Mouse (Mus musculus): Measurements from ENCODE around the gene Gm20388. TPM values are rescaled to one million over a fixed set of nuclear protein-coding genes. Genes with fewer than 3 reads are reported as not detected.
"Not testable (repeated sequence)": the region's sequence is repeated elsewhere in the genome, so short reads cannot be mapped to it uniquely, and the experiment has no call there.

Gene Gm20388
- polyA plus RNA-seq, 1 experiment from 2014 or later: 1.4 TPM

- not testable (repeated sequence) for H3K4me2 ChIP-seq (ENCODE audit: low read depth, low read length); H3K27ac ChIP-seq (ENCODE audit: low read length); H3K9me3 ChIP-seq (replicated peaks; ENCODE audit: control insufficient read depth, low read length); H3K4me1 ChIP-seq (ENCODE audit: control insufficient read depth, low read depth, low read length); H3K27me3 ChIP-seq (ENCODE audit: control insufficient read depth, insufficient read depth, low read depth, low read length); H3K4me3 ChIP-seq (ENCODE audit: low read depth, low read length); H3K9ac ChIP-seq (ENCODE audit: low read depth, low read length); ATAC-seq (ENCODE audit: low read depth)
- H3K36me3 ChIP-seq (ENCODE audit: control insufficient read depth, insufficient read depth): peaks cover 99% of the 10 kb centered on the region
- 80% methylated on average over 5 of the region's 5 CpGs for WGBS (ENCODE audit: insufficient replicate concordance)
Measured at GRCm38 (mm10) chr8:123960556-123960955, 4049.9 kb downstream of the Gm20388 start.

- Histone ChIP-seq H3K27me3 (ENCODE audit: control insufficient read depth, insufficient read depth, low read depth, low read length) (no peaks in the 10 kb centered on the region), H3K27ac (ENCODE audit: low read length) (no peak overlapping the region), H3K4me2 (ENCODE audit: low read depth, low read length) (no peak overlapping the region), H3K4me1 (ENCODE audit: control insufficient read depth, low read depth, low read length) (peaks cover 7% of the 10 kb centered on the region), H3K4me3 (ENCODE audit: low read depth, low read length) (no peak overlapping the region), H3K9me3 (replicated peaks; ENCODE audit: control insufficient read depth, low read length) (no peaks in the 10 kb centered on the region), H3K36me3 (ENCODE audit: control insufficient read depth, insufficient read depth) (peaks cover 99% of the 10 kb centered on the region), H3K9ac (ENCODE audit: low read depth, low read length) (no peak overlapping the region)
- 91% methylated on average over 1 of the region's 1 CpGs for WGBS (ENCODE audit: insufficient replicate concordance)
- no peak for ATAC-seq (ENCODE audit: low read depth)
Measured at GRCm38 (mm10) chr8:123961371-123961770, 4050.7 kb downstream of the Gm20388 start.

GRCm38 (mm10) chr8:123966896-123967295 lies 4056.3 kb downstream of the Gm20388 start:
- H3K4me3 ChIP-seq (ENCODE audit: low read depth, low read length): no peak overlapping the region
- no peaks in the 10 kb centered on the region for H3K27me3 ChIP-seq (ENCODE audit: control insufficient read depth, insufficient read depth, low read depth, low read length)
- 67% methylated on average over 2 of the region's 2 CpGs for WGBS (ENCODE audit: insufficient replicate concordance)
- no peak overlapping the region for H3K9ac ChIP-seq (ENCODE audit: low read depth, low read length)
- peaks cover 99% of the 10 kb centered on the region for H3K36me3 ChIP-seq (ENCODE audit: control insufficient read depth, insufficient read depth)
- ATAC-seq (ENCODE audit: low read depth): no peak
- no peak overlapping the region for H3K27ac ChIP-seq (ENCODE audit: low read length)
- no peak overlapping the region for H3K4me2 ChIP-seq (ENCODE audit: low read depth, low read length)
- H3K9me3 ChIP-seq (replicated peaks; ENCODE audit: control insufficient read depth, low read length): no peaks in the 10 kb centered on the region
- peaks cover 15% of the 10 kb centered on the region for H3K4me1 ChIP-seq (ENCODE audit: control insufficient read depth, low read depth, low read length)

- H3K27ac ChIP-seq (ENCODE audit: low read length): peak overlapping the region; percentile 47
- no peak overlapping the region for H3K9ac ChIP-seq (ENCODE audit: low read depth, low read length)
- ATAC-seq (ENCODE audit: low read depth): peak; percentile 49
- 0 out of 2 replicates have a peak overlapping the region, but pooled peaks have one; percentile 4 for H3K4me3 ChIP-seq (ENCODE audit: low read depth, low read length)
- peaks cover 90% of the 10 kb centered on the region for H3K36me3 ChIP-seq (ENCODE audit: control insufficient read depth, insufficient read depth)
- peak overlapping the region; percentile 14; the same call in 1 of the 2 replicates for H3K4me2 ChIP-seq (ENCODE audit: low read depth, low read length)
- H3K9me3 ChIP-seq (replicated peaks; ENCODE audit: control insufficient read depth, low read length): no peaks in the 10 kb centered on the region; the same call in 1 of the 2 replicates
- WGBS (ENCODE audit: insufficient replicate concordance): 89% methylated on average over 1 of the region's 1 CpGs
- no peaks in the 10 kb centered on the region for H3K27me3 ChIP-seq (ENCODE audit: control insufficient read depth, insufficient read depth, low read depth, low read length)
- H3K4me1 ChIP-seq (ENCODE audit: control insufficient read depth, low read depth, low read length): peaks cover 65% of the 10 kb centered on the region
Measured at GRCm38 (mm10) chr8:123973495-123973894, 4062.9 kb downstream of the Gm20388 start.

GRCm38 (mm10) chr8:123977499-123977898 lies 4066.9 kb downstream of the Gm20388 start:
- peak overlapping the region; percentile 100 for H3K9ac ChIP-seq (ENCODE audit: low read depth, low read length)
- peak overlapping the region; percentile 62 for H3K4me2 ChIP-seq (ENCODE audit: low read depth, low read length)
- H3K4me3 ChIP-seq (ENCODE audit: low read depth, low read length): peak overlapping the region; percentile 97
- peak overlapping the region; percentile 99 for H3K27ac ChIP-seq (ENCODE audit: low read length)
- peaks cover 54% of the 10 kb centered on the region for H3K4me1 ChIP-seq (ENCODE audit: control insufficient read depth, low read depth, low read length)
- H3K27me3 ChIP-seq (ENCODE audit: control insufficient read depth, insufficient read depth, low read depth, low read length): no peaks in the 10 kb centered on the region
- ATAC-seq (ENCODE audit: low read depth): no peak
- no peaks in the 10 kb centered on the region; the same call in 1 of the 2 replicates for H3K9me3 ChIP-seq (replicated peaks; ENCODE audit: control insufficient read depth, low read length)
- 81% methylated on average over 4 of the region's 4 CpGs for WGBS (ENCODE audit: insufficient replicate concordance)
- peaks cover 61% of the 10 kb centered on the region for H3K36me3 ChIP-seq (ENCODE audit: control insufficient read depth, insufficient read depth)

- Histone ChIP-seq H3K27ac (ENCODE audit: low read length) (peak overlapping the region; percentile 99), H3K27me3 (ENCODE audit: control insufficient read depth, insufficient read depth, low read depth, low read length) (no peaks in the 10 kb centered on the region), H3K36me3 (ENCODE audit: control insufficient read depth, insufficient read depth) (peaks cover 53% of the 10 kb centered on the region), H3K4me1 (ENCODE audit: control insufficient read depth, low read depth, low read length) (peaks cover 48% of the 10 kb centered on the region), H3K4me3 (ENCODE audit: low read depth, low read length) (peak overlapping the region; percentile 97), H3K4me2 (ENCODE audit: low read depth, low read length) (peak overlapping the region; percentile 62), H3K9ac (ENCODE audit: low read depth, low read length) (peak overlapping the region; percentile 100), H3K9me3 (replicated peaks; ENCODE audit: control insufficient read depth, low read length) (no peaks in the 10 kb centered on the region; the same call in 1 of the 2 replicates)
- ATAC-seq (ENCODE audit: low read depth): no peak
- WGBS (ENCODE audit: insufficient replicate concordance): 37% methylated on average over 14 of the region's 14 CpGs
Measured at GRCm38 (mm10) chr8:123978166-123978838, 4067.7 kb downstream of the Gm20388 start.

- Histone ChIP-seq H3K36me3 (ENCODE audit: control insufficient read depth, insufficient read depth) (peaks cover 49% of the 10 kb centered on the region), H3K4me2 (ENCODE audit: low read depth, low read length) (peak overlapping the region; percentile 62), H3K9me3 (replicated peaks; ENCODE audit: control insufficient read depth, low read length) (no peaks in the 10 kb centered on the region; the same call in 1 of the 2 replicates), H3K4me3 (ENCODE audit: low read depth, low read length) (peak overlapping the region; percentile 97), H3K9ac (ENCODE audit: low read depth, low read length) (peak overlapping the region; percentile 100), H3K27ac (ENCODE audit: low read length) (peak overlapping the region; percentile 99), H3K4me1 (ENCODE audit: control insufficient read depth, low read depth, low read length) (peaks cover 50% of the 10 kb centered on the region), H3K27me3 (ENCODE audit: control insufficient read depth, insufficient read depth, low read depth, low read length) (no peaks in the 10 kb centered on the region)
- peak; percentile 81 for ATAC-seq (ENCODE audit: low read depth)
- 15% methylated on average over 8 of the region's 8 CpGs for WGBS (ENCODE audit: insufficient replicate concordance)
Measured at GRCm38 (mm10) chr8:123978926-123979325, 4068.3 kb downstream of the Gm20388 start.

- peak overlapping the region; percentile 97 for H3K4me3 ChIP-seq (ENCODE audit: low read depth, low read length)
- peaks cover 53% of the 10 kb centered on the region for H3K4me1 ChIP-seq (ENCODE audit: control insufficient read depth, low read depth, low read length)
- peak overlapping the region; percentile 62 for H3K4me2 ChIP-seq (ENCODE audit: low read depth, low read length)
- no peak for ATAC-seq (ENCODE audit: low read depth)
- WGBS (ENCODE audit: insufficient replicate concordance): 21% methylated on average over 4 of the region's 4 CpGs
- H3K36me3 ChIP-seq (ENCODE audit: control insufficient read depth, insufficient read depth): peaks cover 37% of the 10 kb centered on the region
- H3K9me3 ChIP-seq (replicated peaks; ENCODE audit: control insufficient read depth, low read length): no peaks in the 10 kb centered on the region
- peak overlapping the region; percentile 100 for H3K9ac ChIP-seq (ENCODE audit: low read depth, low read length)
- no peaks in the 10 kb centered on the region for H3K27me3 ChIP-seq (ENCODE audit: control insufficient read depth, insufficient read depth, low read depth, low read length)
- H3K27ac ChIP-seq (ENCODE audit: low read length): peak overlapping the region; percentile 99
Measured at GRCm38 (mm10) chr8:123980239-123980638, 4069.6 kb downstream of the Gm20388 start.

GRCm38 (mm10) chr8:123981674-123982073 lies 4071.0 kb downstream of the Gm20388 start:
- Histone ChIP-seq H3K27ac (ENCODE audit: low read length) (peak overlapping the region; percentile 99), H3K4me2 (ENCODE audit: low read depth, low read length) (peak overlapping the region; percentile 62), H3K36me3 (ENCODE audit: control insufficient read depth, insufficient read depth) (peaks cover 24% of the 10 kb centered on the region), H3K27me3 (ENCODE audit: control insufficient read depth, insufficient read depth, low read depth, low read length) (no peaks in the 10 kb centered on the region), H3K9me3 (replicated peaks; ENCODE audit: control insufficient read depth, low read length) (no peaks in the 10 kb centered on the region), H3K9ac (ENCODE audit: low read depth, low read length) (peak overlapping the region; percentile 100), H3K4me1 (ENCODE audit: control insufficient read depth, low read depth, low read length) (peaks cover 46% of the 10 kb centered on the region), H3K4me3 (ENCODE audit: low read depth, low read length) (peak overlapping the region; percentile 97)
- 22% methylated on average over 4 of the region's 4 CpGs for WGBS (ENCODE audit: insufficient replicate concordance)
- no peak for ATAC-seq (ENCODE audit: low read depth)

All from liver, embryonic 16.5 days (tissue).